Mouse (Mus musculus): ENCODE data around the gene Uhrf1.
"Not testable (repeated sequence)": the region's sequence is repeated elsewhere in the genome, so short reads cannot be mapped to it uniquely, and the experiment has no call there.

DNA sequence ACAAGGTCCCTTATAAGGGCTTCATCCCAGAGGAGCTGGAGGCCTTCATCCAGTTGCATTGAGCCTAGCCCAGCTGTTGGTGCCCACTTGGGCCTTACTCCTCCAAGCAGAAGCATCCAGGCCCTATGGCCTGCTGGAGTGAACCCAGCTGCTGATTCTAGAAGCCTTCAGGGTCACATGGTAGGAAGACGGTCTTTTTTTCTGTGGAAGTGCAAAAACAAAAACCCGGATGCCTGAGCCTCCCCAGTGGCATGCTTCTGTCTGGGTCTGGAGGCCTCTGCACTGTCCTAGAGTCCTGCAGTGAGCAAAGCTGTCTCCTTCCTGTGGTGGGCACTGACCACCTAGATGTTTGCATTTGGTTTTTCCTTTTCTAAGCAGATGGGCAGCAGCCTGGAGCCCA lies 44.3 kb upstream of the Uhrf1 start:
- not testable (repeated sequence) for TF ChIP-seq GATA1 (IDR thresholded peaks at IDR 0.05; ENCODE audit: borderline replicate concordance, low read length); FLI1 (IDR thresholded peaks at IDR 0.05; ENCODE audit: low read length)
